Mouse (Mus musculus) limb, embryonic 14.5 days (tissue): ENCODE measurements around the gene Onecut3. TPM values are rescaled to one million over a fixed set of nuclear protein-coding genes. Genes with fewer than 3 reads are reported as not detected.

Experiments
- ATAC-seq: fragments of 200-750 bp; cut with Nextera tagmentation; 2 replicates; pipeline ENCODE4 v1.8.0; 2017; ENCODE audit warnings: low read depth, moderate number of reproducible peaks, moderate TSS enrichment; ENCODE audit not compliant: low FRiP score
- DNase-seq: peaks from one replicate; pipeline ENCODE4 v3.0.0-alpha.2; 2015; ENCODE audit warnings: low spot score
- H3K27ac ChIP-seq: fragments of 300-500 bp; sonication (generic); replicated peaks from 2 replicates; pipeline ENCODE4 v1.5.1; 2014; ENCODE audit warnings: low read depth, mild to moderate bottlenecking, low read length, moderate library complexity, mixed read lengths
- H3K27me3 ChIP-seq: fragments of 300-500 bp; sonication (generic); 2 replicates; pipeline ENCODE4 v1.6.1; 2014; ENCODE audit warnings: low read length, mixed read lengths; ENCODE audit not compliant: control insufficient read depth, insufficient read depth
- H3K36me3 ChIP-seq: fragments of 300-500 bp; sonication (generic); 2 replicates; pipeline ENCODE4 v1.6.1; 2014; ENCODE audit warnings: mild to moderate bottlenecking, low read length, moderate library complexity, mixed read lengths; ENCODE audit not compliant: control insufficient read depth, insufficient read depth
- H3K4me1 ChIP-seq: fragments of 300-500 bp; sonication (generic); 2 replicates; pipeline ENCODE4 v1.6.1; 2014; ENCODE audit warnings: antibody characterized with exemption, low read length, mixed read lengths; ENCODE audit not compliant: control insufficient read depth, insufficient read depth
- H3K4me2 ChIP-seq: fragments of 300-500 bp; sonication (generic); replicated peaks from 2 replicates; pipeline ENCODE4 v1.6.1; 2014; ENCODE audit warnings: low read depth, mild to moderate bottlenecking, low read length, moderate library complexity; ENCODE audit not compliant: severe bottlenecking
- H3K4me3 ChIP-seq: fragments of 300-500 bp; sonication (generic); replicated peaks from 2 replicates; pipeline ENCODE4 v1.5.1; 2014; ENCODE audit warnings: low read length
- H3K9ac ChIP-seq: fragments of 300-500 bp; sonication (generic); 2 replicates; pipeline ENCODE4 v1.6.1; 2014; ENCODE audit warnings: mild to moderate bottlenecking, low read depth, low read length, moderate library complexity; ENCODE audit not compliant: severe bottlenecking
- H3K9me3 ChIP-seq: fragments of 300-500 bp; sonication (generic); 2 replicates; pipeline ENCODE4 v1.6.1; 2016; ENCODE audit warnings: low read length; ENCODE audit not compliant: control insufficient read depth
- POLR2A ChIP-seq: fragments of 200-500 bp; IDR thresholded peaks from 2 replicates; pipeline ENCODE4 v1.8.0; 2012; ENCODE audit warnings: inconsistent platforms, mild to moderate bottlenecking, moderate library complexity, borderline replicate concordance; ENCODE audit not compliant: insufficient read depth, insufficient read length; ENCODE audit errors: extremely low read depth
- WGBS: fragments of 180-500 bp; shearing (Covaris S2); extraction: QIAGEN DNeasy Blood & Tissue Kit; methylation state at CpG from one replicate; pipeline ENCODE4 v1.1.7; 2014; 5-methylcytosine and 5-hydroxymethylcytosine counted together
- polyA plus RNA-seq, 2 experiments: library from polyadenylated mRNA; depleted of rRNA in 1 of 2; stranded (reverse) in 1 of 2; unstranded in 1 of 2; fragments of >200 nt; fragmentation: Nextera tagmentation in 1 of 2; extraction: Ambion mirVana in 1 of 2; gene quantifications; 2 replicates each; pipeline versions ENCODE4 v1.2.1 to v1.2.3; 2012 to 2014

The Onecut3 gene
- polyA plus RNA-seq, 2 experiments = 0.01 TPM; not detected in 1

GRCm38 (mm10) chr10:80557346-80557965, 62.8 kb downstream of the Onecut3 start:
- Histone ChIP-seq H3K4me1 (peaks cover 15% of the 10 kb centered on the region), H3K9me3 (no peaks in the 10 kb centered on the region), H3K4me3 (no peak overlapping the region), H3K9ac (peak overlapping the region; percentile 22; the same call in 1 of the 2 replicates), H3K27me3 (no peaks in the 10 kb centered on the region), H3K36me3 (no peaks in the 10 kb centered on the region), H3K4me2 (no peak overlapping the region), H3K27ac (no peak overlapping the region)
- DNase-seq (peak; percentile 51), ATAC-seq (no peak)
- no peak for TF ChIP-seq POLR2A
- 32% methylated on average over 5 of the region's 5 CpGs for WGBS

GRCm38 (mm10) chr10:80559431-80559830, 64.8 kb downstream of the Onecut3 start:
- no peak overlapping the region for H3K9ac ChIP-seq
- H3K27ac ChIP-seq = no peak overlapping the region
- TF ChIP-seq POLR2A = no peak
- H3K4me1 ChIP-seq = peaks cover 17% of the 10 kb centered on the region
- ATAC-seq (no peak), DNase-seq (no peak)
- WGBS = 90% methylated on average over 7 of the region's 7 CpGs
- H3K27me3 ChIP-seq = no peaks in the 10 kb centered on the region
- no peak overlapping the region for H3K4me2 ChIP-seq
- H3K9me3 ChIP-seq = no peaks in the 10 kb centered on the region
- no peaks in the 10 kb centered on the region for H3K36me3 ChIP-seq
- no peak overlapping the region for H3K4me3 ChIP-seq

GRCm38 (mm10) chr10:80560621-80561020, 66.0 kb downstream of the Onecut3 start:
- 1% methylated on average over 13 of the region's 13 CpGs for WGBS
- Histone ChIP-seq H3K4me1 (peaks cover 17% of the 10 kb centered on the region), H3K27ac (no peak overlapping the region), H3K9ac (peak overlapping the region; percentile 95), H3K4me3 (peak overlapping the region; percentile 99), H3K9me3 (no peaks in the 10 kb centered on the region), H3K36me3 (0 out of 2 replicates have a peak, but pooled peaks cover 5% of the 10 kb centered on the region), H3K4me2 (peak overlapping the region; percentile 76), H3K27me3 (no peaks in the 10 kb centered on the region)
- DNase-seq (no peak), ATAC-seq (no peak)
- no peak for TF ChIP-seq POLR2A

GRCm38 (mm10) chr10:80561116-80561944, 66.7 kb downstream of the Onecut3 start, which contains the start of gene Rexo1:
TSS of gene Rexo1 (minus strand) at chr10:80561560.
- Histone ChIP-seq H3K4me2 (peak within 1 kb of the TSS; percentile 76), H3K4me3 (peak within 1 kb of the TSS; percentile 99), H3K9ac (peak within 1 kb of the TSS; percentile 95), H3K4me1 (peaks cover 17% of the 10 kb centered on the region), H3K27ac (peak within 1 kb of the TSS; percentile 94), H3K36me3 (0 out of 2 replicates have a peak, but pooled peaks cover 11% of the 10 kb centered on the region), H3K27me3 (no peaks in the 10 kb centered on the region), H3K9me3 (no peaks in the 10 kb centered on the region)
- peak; percentile 96 for DNase-seq
- under 1% methylated on average over 63 of the region's 72 CpGs for whole genome bisulfite sequencing
- peak; percentile 91 for ATAC-seq
- TF ChIP-seq POLR2A = no peak; the same call in 1 of the 2 replicates

GRCm38 (mm10) chr10:80566375-80567092, 71.9 kb downstream of the Onecut3 start:
- Histone ChIP-seq H3K9ac (no peak overlapping the region), H3K4me2 (no peak overlapping the region), H3K9me3 (no peaks in the 10 kb centered on the region), H3K36me3 (peaks cover 22% of the 10 kb centered on the region), H3K4me1 (peaks cover 21% of the 10 kb centered on the region), H3K27ac (no peak overlapping the region), H3K27me3 (no peaks in the 10 kb centered on the region), H3K4me3 (no peak overlapping the region)
- WGBS = 28% methylated on average over 17 of the region's 17 CpGs
- TF ChIP-seq POLR2A = no peak
- DNase-seq = peak; percentile 76
- ATAC-seq = peak; percentile 40; the same call in 1 of the 2 replicates

Other genes starting within 250 kb of the Onecut3 start
- 338 and 449 TPM in 2 replicates for gene Ndufs7, start 245.7 kb upstream of the Onecut3 start, polyA plus RNA-seq (2012; rRNA removed)
- gene Ndufs7, start 245.7 kb upstream of the Onecut3 start, polyA plus RNA-seq (2014; fragmentation: Nextera tagmentation; extraction: Ambion mirVana) = 349 and 366 TPM in 2 replicates
- 74.1 and 80.5 TPM in 2 replicates for gene Gamt, start 233.8 kb upstream of the Onecut3 start, polyA plus RNA-seq (2012; rRNA removed)
- gene Gamt, start 233.8 kb upstream of the Onecut3 start, polyA plus RNA-seq (2014; fragmentation: Nextera tagmentation; extraction: Ambion mirVana) = 75.7 and 90.8 TPM in 2 replicates
- gene Dazap1, start 233.3 kb upstream of the Onecut3 start, polyA plus RNA-seq (2012; rRNA removed) = 243 and 272 TPM in 2 replicates
- 46.1 and 50.7 TPM in 2 replicates for gene Dazap1, start 233.3 kb upstream of the Onecut3 start, polyA plus RNA-seq (2014; fragmentation: Nextera tagmentation; extraction: Ambion mirVana)
- 3,060 and 3,829 TPM in 2 replicates for gene Rps15, start 202.4 kb upstream of the Onecut3 start, polyA plus RNA-seq (2012; rRNA removed)
- 1,091 and 1,173 TPM in 2 replicates for gene Rps15, start 202.4 kb upstream of the Onecut3 start, polyA plus RNA-seq (2014; fragmentation: Nextera tagmentation; extraction: Ambion mirVana)
- 2.5 and 3.3 TPM in 2 replicates for gene Apc2, start 198.9 kb upstream of the Onecut3 start, polyA plus RNA-seq (2012; rRNA removed)
- 1.5 and 1.8 TPM in 2 replicates for gene Apc2, start 198.9 kb upstream of the Onecut3 start, polyA plus RNA-seq (2014; fragmentation: Nextera tagmentation; extraction: Ambion mirVana)
- gene 2310011J03Rik, start 174.3 kb upstream of the Onecut3 start, polyA plus RNA-seq (2012; rRNA removed) = 45.1 and 46.7 TPM in 2 replicates
- gene 2310011J03Rik, start 174.3 kb upstream of the Onecut3 start, polyA plus RNA-seq (2014; fragmentation: Nextera tagmentation; extraction: Ambion mirVana) = 45.1 and 46.1 TPM in 2 replicates
- gene Pcsk4, start 165.3 kb upstream of the Onecut3 start, polyA plus RNA-seq (2012; rRNA removed) = 7.8 and 10.7 TPM in 2 replicates
- 4.2 and 5.9 TPM in 2 replicates for gene Pcsk4, start 165.3 kb upstream of the Onecut3 start, polyA plus RNA-seq (2014; fragmentation: Nextera tagmentation; extraction: Ambion mirVana)
- 3.9 TPM in 2 replicates for gene Reep6, start 164.9 kb upstream of the Onecut3 start, polyA plus RNA-seq (2012; rRNA removed)
- 9.9 and 10.5 TPM in 2 replicates for gene Reep6, start 164.9 kb upstream of the Onecut3 start, polyA plus RNA-seq (2014; fragmentation: Nextera tagmentation; extraction: Ambion mirVana)
- gene Adamtsl5, start 146.4 kb upstream of the Onecut3 start, polyA plus RNA-seq (2012; rRNA removed) = 16.5 and 21.9 TPM in 2 replicates
- 6.5 and 6.7 TPM in 2 replicates for gene Adamtsl5, start 146.4 kb upstream of the Onecut3 start, polyA plus RNA-seq (2014; fragmentation: Nextera tagmentation; extraction: Ambion mirVana)
- 1.8 and 1.9 TPM in 2 replicates for gene Plk5, start 138.4 kb upstream of the Onecut3 start, polyA plus RNA-seq (2012; rRNA removed)
- gene Plk5, start 138.4 kb upstream of the Onecut3 start, polyA plus RNA-seq (2014; fragmentation: Nextera tagmentation; extraction: Ambion mirVana) = 0.48 and 0.88 TPM in 2 replicates
- gene Mex3d, start 107.2 kb upstream of the Onecut3 start, polyA plus RNA-seq (2012; rRNA removed) = 44.0 and 60.0 TPM in 2 replicates
- 8.2 and 9.0 TPM in 2 replicates for gene Mex3d, start 107.2 kb upstream of the Onecut3 start, polyA plus RNA-seq (2014; fragmentation: Nextera tagmentation; extraction: Ambion mirVana)
- 267 and 270 TPM in 2 replicates for gene Mbd3, start 95.3 kb upstream of the Onecut3 start, polyA plus RNA-seq (2012; rRNA removed)
- gene Mbd3, start 95.3 kb upstream of the Onecut3 start, polyA plus RNA-seq (2014; fragmentation: Nextera tagmentation; extraction: Ambion mirVana) = 196 and 214 TPM in 2 replicates
- gene Uqcr11, start 88.0 kb upstream of the Onecut3 start, polyA plus RNA-seq (2012; rRNA removed) = 572 and 718 TPM in 2 replicates
- 617 and 707 TPM in 2 replicates for gene Uqcr11, start 88.0 kb upstream of the Onecut3 start, polyA plus RNA-seq (2014; fragmentation: Nextera tagmentation; extraction: Ambion mirVana)
- 191 and 260 TPM in 2 replicates for gene Tcf3, start 61.2 kb upstream of the Onecut3 start, polyA plus RNA-seq (2012; rRNA removed)
- 129 and 147 TPM in 2 replicates for gene Tcf3, start 61.2 kb upstream of the Onecut3 start, polyA plus RNA-seq (2014; fragmentation: Nextera tagmentation; extraction: Ambion mirVana)
- 0.30 and 0.70 TPM in 2 replicates for gene Atp8b3, start 44.3 kb downstream of the Onecut3 start, polyA plus RNA-seq (2012; rRNA removed)
- gene Atp8b3, start 44.3 kb downstream of the Onecut3 start, polyA plus RNA-seq (2014; fragmentation: Nextera tagmentation; extraction: Ambion mirVana) = 0.14 and 0.22 TPM in 2 replicates
- gene Rexo1, start 66.7 kb downstream of the Onecut3 start, polyA plus RNA-seq (2012; rRNA removed) = 56.4 and 79.5 TPM in 2 replicates
- 27.9 and 32.4 TPM in 2 replicates for gene Rexo1, start 66.7 kb downstream of the Onecut3 start, polyA plus RNA-seq (2014; fragmentation: Nextera tagmentation; extraction: Ambion mirVana)
- 18.9 and 26.9 TPM in 2 replicates for gene Klf16, start 82.5 kb downstream of the Onecut3 start, polyA plus RNA-seq (2012; rRNA removed)
- gene Klf16, start 82.5 kb downstream of the Onecut3 start, polyA plus RNA-seq (2014; fragmentation: Nextera tagmentation; extraction: Ambion mirVana) = 11.0 and 11.5 TPM in 2 replicates
- gene Abhd17a, start 95.5 kb downstream of the Onecut3 start, polyA plus RNA-seq (2012; rRNA removed) = 116 and 173 TPM in 2 replicates
- gene Abhd17a, start 95.5 kb downstream of the Onecut3 start, polyA plus RNA-seq (2014; fragmentation: Nextera tagmentation; extraction: Ambion mirVana) = 129 and 132 TPM in 2 replicates
- gene Scamp4, start 108.0 kb downstream of the Onecut3 start, polyA plus RNA-seq (2012; rRNA removed) = 83.1 and 107 TPM in 2 replicates
- gene Scamp4, start 108.0 kb downstream of the Onecut3 start, polyA plus RNA-seq (2014; fragmentation: Nextera tagmentation; extraction: Ambion mirVana) = 91.4 and 104 TPM in 2 replicates
- gene Adat3, start 108.0 kb downstream of the Onecut3 start, polyA plus RNA-seq (2012; rRNA removed) = 16.8 and 29.2 TPM in 2 replicates
- 5.6 and 6.4 TPM in 2 replicates for gene Adat3, start 108.0 kb downstream of the Onecut3 start, polyA plus RNA-seq (2014; fragmentation: Nextera tagmentation; extraction: Ambion mirVana)
- 5.6 and 6.2 TPM in 2 replicates for gene Gm49322, start 111.2 kb downstream of the Onecut3 start, polyA plus RNA-seq (2012; rRNA removed)
- gene Gm49322, start 111.2 kb downstream of the Onecut3 start, polyA plus RNA-seq (2014; fragmentation: Nextera tagmentation; extraction: Ambion mirVana) = 2.2 and 2.8 TPM in 2 replicates
- 253 and 298 TPM in 2 replicates for gene Csnk1g2, start 128.0 kb downstream of the Onecut3 start, polyA plus RNA-seq (2012; rRNA removed)
- gene Csnk1g2, start 128.0 kb downstream of the Onecut3 start, polyA plus RNA-seq (2014; fragmentation: Nextera tagmentation; extraction: Ambion mirVana) = 110 and 125 TPM in 2 replicates
- 87.8 and 122 TPM in 2 replicates for gene Btbd2, start 162.2 kb downstream of the Onecut3 start, polyA plus RNA-seq (2012; rRNA removed)
- gene Btbd2, start 162.2 kb downstream of the Onecut3 start, polyA plus RNA-seq (2014; fragmentation: Nextera tagmentation; extraction: Ambion mirVana) = 78.0 and 89.1 TPM in 2 replicates
- 108 and 147 TPM in 2 replicates for gene Mknk2, start 183.3 kb downstream of the Onecut3 start, polyA plus RNA-seq (2012; rRNA removed)
- gene Mknk2, start 183.3 kb downstream of the Onecut3 start, polyA plus RNA-seq (2014; fragmentation: Nextera tagmentation; extraction: Ambion mirVana) = 93.0 and 97.7 TPM in 2 replicates
- 33.7 and 42.7 TPM in 2 replicates for gene Mob3a, start 207.1 kb downstream of the Onecut3 start, polyA plus RNA-seq (2012; rRNA removed)
- 35.9 and 36.5 TPM in 2 replicates for gene Mob3a, start 207.1 kb downstream of the Onecut3 start, polyA plus RNA-seq (2014; fragmentation: Nextera tagmentation; extraction: Ambion mirVana)
- 64.5 and 66.1 TPM in 2 replicates for gene Izumo4, start 207.3 kb downstream of the Onecut3 start, polyA plus RNA-seq (2012; rRNA removed)
- 14.4 and 15.9 TPM in 2 replicates for gene Izumo4, start 207.3 kb downstream of the Onecut3 start, polyA plus RNA-seq (2014; fragmentation: Nextera tagmentation; extraction: Ambion mirVana)
- gene Ap3d1, start 247.4 kb downstream of the Onecut3 start, polyA plus RNA-seq (2012; rRNA removed) = 123 and 150 TPM in 2 replicates
- 75.1 and 82.9 TPM in 2 replicates for gene Ap3d1, start 247.4 kb downstream of the Onecut3 start, polyA plus RNA-seq (2014; fragmentation: Nextera tagmentation; extraction: Ambion mirVana)